Mouse (Mus musculus) intestine, postnatal 0 days (tissue): ENCODE results near the gene Nkap. TPM values are rescaled to one million over a fixed set of nuclear protein-coding genes. Genes with fewer than 3 reads are reported as not detected.
A peak's percentile ranks its signal among the peaks of the same experiment; 100 is the strongest.

Experiments
- ATAC-seq: fragments of 200-750 bp; cut with Nextera tagmentation; 2 replicates; pipeline ENCODE4 v1.8.0; 2017; ENCODE audit warnings: mild to moderate bottlenecking, moderate TSS enrichment, moderate library complexity
- H3K27ac ChIP-seq: fragments of 300-500 bp; sonication (generic); 2 replicates; pipeline ENCODE4 v1.5.1; 2014; ENCODE audit warnings: mild to moderate bottlenecking, low read depth, low read length, moderate library complexity
- H3K27me3 ChIP-seq: fragments of 300-500 bp; sonication (generic); replicated peaks from 2 replicates; pipeline ENCODE4 v1.6.1; 2014; ENCODE audit warnings: low read length, mixed read lengths; ENCODE audit not compliant: control insufficient read depth, insufficient read depth
- H3K36me3 ChIP-seq: fragments of 300-500 bp; sonication (generic); 2 replicates; pipeline ENCODE4 v1.6.1; 2014; ENCODE audit warnings: mild to moderate bottlenecking, moderate library complexity; ENCODE audit not compliant: control insufficient read depth, insufficient read depth
- H3K4me1 ChIP-seq: fragments of 300-500 bp; sonication (generic); replicated peaks from 2 replicates; pipeline ENCODE4 v1.6.1; 2014; ENCODE audit warnings: antibody characterized with exemption, low read length, mixed read lengths; ENCODE audit not compliant: control insufficient read depth, insufficient read depth
- H3K4me2 ChIP-seq: fragments of 300-500 bp; sonication (generic); replicated peaks from 2 replicates; pipeline ENCODE4 v1.6.1; 2014; ENCODE audit warnings: low read depth, mild to moderate bottlenecking, moderate library complexity
- H3K4me3 ChIP-seq: fragments of 300-500 bp; sonication (generic); 2 replicates; pipeline ENCODE4 v1.5.1; 2014; ENCODE audit warnings: low read depth, low read length
- H3K9ac ChIP-seq: fragments of 300-500 bp; sonication (generic); 2 replicates; pipeline ENCODE4 v1.6.1; 2014; ENCODE audit warnings: mild to moderate bottlenecking, low read depth, low read length
- H3K9me3 ChIP-seq: fragments of 300-500 bp; sonication (generic); 2 replicates; pipeline ENCODE4 v1.6.1; 2016; ENCODE audit warnings: mixed run types; ENCODE audit not compliant: control insufficient read depth
- CTCF ChIP-seq: sonication (generic); IDR thresholded peaks from 2 replicates; pipeline ENCODE4 v1.5.1; 2016; ENCODE audit warnings: low read depth, mild to moderate bottlenecking, control low read depth, antibody characterized with exemption, moderate library complexity
- WGBS: fragments of 180-500 bp; shearing (Covaris S2); extraction: QIAGEN DNeasy Blood & Tissue Kit; methylation state at CpG from one replicate; pipeline ENCODE4 v1.1.7; 2014; 5-methylcytosine and 5-hydroxymethylcytosine counted together
- polyA plus RNA-seq: library from polyadenylated mRNA; unstranded; fragments of >200 nt; fragmentation: Nextera tagmentation; extraction: Ambion mirVana; gene quantifications from 2 replicates; pipeline ENCODE4 v1.2.1, GENCODE M21; 2015

Nkap gene
- polyA plus RNA-seq, 1 experiment from 2014 or later, result 9.1 TPM

DNA sequence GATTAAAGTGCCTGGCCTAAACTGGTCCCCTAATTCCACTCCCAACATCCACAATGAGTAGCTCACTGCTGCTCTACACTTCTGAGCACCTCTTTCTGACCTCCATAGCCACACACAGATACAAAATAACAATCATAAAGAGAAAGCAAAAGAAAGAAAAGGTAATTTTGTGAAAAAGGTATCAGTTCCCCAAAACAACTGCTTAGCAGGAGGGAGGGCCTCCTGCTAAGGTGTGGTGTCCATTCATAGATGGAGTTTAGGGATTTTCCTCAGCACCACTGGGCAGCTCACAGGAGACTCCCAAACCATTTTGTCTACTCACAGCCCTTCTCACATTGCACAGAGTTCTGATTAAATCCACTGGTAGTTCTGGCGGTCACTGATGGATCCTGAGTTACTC, 37.8 kb upstream of the Nkap start:
- H3K4me3 ChIP-seq, result no peak overlapping the region
- no peak for TF ChIP-seq CTCF
- no peak overlapping the region for H3K9ac ChIP-seq
- no peak overlapping the region for H3K4me2 ChIP-seq
- H3K27ac ChIP-seq, result no peak overlapping the region
- no peaks in the 10 kb centered on the region for H3K4me1 ChIP-seq
- no peak for ATAC-seq
- H3K9me3 ChIP-seq, result no peaks in the 10 kb centered on the region
- no peaks in the 10 kb centered on the region for H3K36me3 ChIP-seq
- H3K27me3 ChIP-seq, result no peaks in the 10 kb centered on the region
- 91% methylated on average over 1 of the region's 1 CpGs for WGBS

DNA sequence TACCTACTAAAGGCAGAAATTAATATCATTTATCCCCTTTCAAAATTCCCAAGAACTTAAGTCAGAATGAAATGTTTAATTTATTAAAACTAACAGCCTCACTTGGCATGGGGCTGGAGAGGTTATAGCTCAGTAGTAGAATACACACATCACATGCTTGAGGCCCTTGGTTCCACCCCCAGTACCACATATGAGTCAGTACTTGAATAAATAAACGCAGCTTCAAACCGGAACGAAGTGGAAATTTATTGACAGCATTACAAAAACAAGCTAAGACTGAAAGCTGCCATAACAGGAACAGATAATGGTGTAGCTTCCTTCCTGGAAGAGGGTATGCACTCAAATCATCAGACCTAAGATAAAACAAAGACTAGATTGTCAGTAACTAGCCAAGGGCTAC, 35.1 kb upstream of the Nkap start:
- no peaks in the 10 kb centered on the region for H3K27me3 ChIP-seq
- no peaks in the 10 kb centered on the region for H3K4me1 ChIP-seq
- ATAC-seq, result no peak
- H3K9me3 ChIP-seq, result no peaks in the 10 kb centered on the region
- no peak overlapping the region for H3K4me3 ChIP-seq
- WGBS, result 75% methylated on average over 3 of the region's 3 CpGs
- H3K4me2 ChIP-seq, result no peak overlapping the region
- no peak overlapping the region for H3K27ac ChIP-seq
- no peak overlapping the region for H3K9ac ChIP-seq
- TF ChIP-seq CTCF, result no peak
- no peaks in the 10 kb centered on the region for H3K36me3 ChIP-seq

- H3K27ac ChIP-seq, result no peak overlapping the region
- H3K4me1 ChIP-seq, result no peaks in the 10 kb centered on the region
- H3K4me2 ChIP-seq, result no peak overlapping the region
- no peak overlapping the region for H3K4me3 ChIP-seq
- no peaks in the 10 kb centered on the region for H3K27me3 ChIP-seq
- WGBS, result 92% methylated on average over 11 of the region's 11 CpGs
- H3K9me3 ChIP-seq, result no peaks in the 10 kb centered on the region
- TF ChIP-seq CTCF, result no peak
- no peaks in the 10 kb centered on the region for H3K36me3 ChIP-seq
- H3K9ac ChIP-seq, result no peak overlapping the region
- no peak for ATAC-seq
Observed at GRCm38 (mm10) chrX:37095106-37095768, 31.4 kb upstream of the Nkap start.

DNA sequence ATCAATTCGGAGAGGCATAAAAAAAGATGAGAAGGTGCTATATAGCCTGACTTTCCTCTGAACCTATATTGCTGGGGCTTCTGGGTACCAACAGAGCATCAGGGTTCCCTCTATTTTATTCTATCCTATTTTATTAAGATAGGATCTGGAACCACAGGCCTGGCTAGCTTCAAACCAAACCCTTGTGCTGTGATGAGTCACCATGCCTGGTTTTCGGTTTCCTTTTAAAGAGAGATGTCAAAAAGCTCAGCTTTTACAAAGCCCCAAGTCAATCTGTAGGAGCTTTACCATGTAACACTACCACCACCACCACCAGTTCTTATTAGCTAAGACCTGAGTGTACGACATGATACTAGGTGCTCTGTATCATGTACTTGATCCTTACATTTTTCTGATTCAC, 27.9 kb upstream of the Nkap start:
- Histone ChIP-seq H3K36me3 (peaks cover 7% of the 10 kb centered on the region; the same call in 1 of the 2 replicates), H3K4me2 (no peak overlapping the region), H3K27me3 (no peaks in the 10 kb centered on the region), H3K4me3 (no peak overlapping the region), H3K27ac (no peak overlapping the region), H3K9me3 (no peaks in the 10 kb centered on the region), H3K4me1 (no peaks in the 10 kb centered on the region), H3K9ac (no peak overlapping the region)
- 89% methylated on average over 3 of the region's 3 CpGs for WGBS
- ATAC-seq, result no peak
- no peak for TF ChIP-seq CTCF

GRCm38 (mm10) chrX:37103826-37104225, 22.8 kb upstream of the Nkap start:
- no peak overlapping the region for H3K9ac ChIP-seq
- H3K9me3 ChIP-seq, result no peaks in the 10 kb centered on the region
- no peak overlapping the region for H3K4me3 ChIP-seq
- H3K36me3 ChIP-seq, result peaks cover 7% of the 10 kb centered on the region; the same call in 1 of the 2 replicates
- no peak overlapping the region for H3K4me2 ChIP-seq
- ATAC-seq, result no peak
- TF ChIP-seq CTCF, result peak; percentile 44
- WGBS, result 70% methylated on average over 2 of the region's 2 CpGs
- H3K4me1 ChIP-seq, result no peaks in the 10 kb centered on the region
- no peak overlapping the region for H3K27ac ChIP-seq
- no peaks in the 10 kb centered on the region for H3K27me3 ChIP-seq

GRCm38 (mm10) chrX:37109526-37110192, 16.9 kb upstream of the Nkap start:
- Histone ChIP-seq H3K27ac (peak overlapping the region; percentile 77), H3K4me2 (peak overlapping the region; percentile 69), H3K9me3 (no peaks in the 10 kb centered on the region), H3K36me3 (no peaks in the 10 kb centered on the region), H3K9ac (peak overlapping the region; percentile 45; the same call in 1 of the 2 replicates), H3K4me3 (peak overlapping the region; percentile 50), H3K27me3 (no peaks in the 10 kb centered on the region), H3K4me1 (no peaks in the 10 kb centered on the region)
- TF ChIP-seq CTCF, result no peak
- peak; percentile 78 for ATAC-seq
- WGBS, result 19% methylated on average over 27 of the region's 27 CpGs
